Mouse (Mus musculus) lung, adult 2 months (tissue): Measurements from ENCODE around the gene Tas1r3. TPM values are rescaled to one million over a fixed set of nuclear protein-coding genes. Genes with fewer than 3 reads are reported as not detected.

Experiments used
- DNase-seq: peaks from one replicate; pipeline ENCODE4 v3.0.0; 2022
- H3K4me1 ChIP-seq: fragments of 200-500 bp; 2 replicates; pipeline ENCODE4 v1.6.1; 2011; ENCODE audit warnings: low read length; ENCODE audit not compliant: control insufficient read depth, insufficient read depth
- H3K4me3 ChIP-seq: fragments of 200-500 bp; replicated peaks from 2 replicates; pipeline ENCODE3; 2011; ENCODE audit warnings: low read depth, mild to moderate bottlenecking, control low read depth, low read length; ENCODE audit errors: extremely low read depth
- CTCF ChIP-seq: fragments of 200-500 bp; IDR thresholded peaks from 2 replicates; pipeline ENCODE4 v1.5.1; 2011; ENCODE audit warnings: mild to moderate bottlenecking, low read length, control low read depth; ENCODE audit not compliant: insufficient read depth
- POLR2A ChIP-seq: fragments of 200-500 bp; IDR thresholded peaks from 2 replicates; pipeline ENCODE4 v1.6.1; 2011; ENCODE audit warnings: low read depth, mild to moderate bottlenecking, control low read depth, low read length, borderline replicate concordance; ENCODE audit errors: extremely low read depth
- WGBS: fragments of 180-500 bp; shearing (Covaris S2); methylation state at CpG from one replicate; pipeline ENCODE4 v1.1.7; 2018; 5-methylcytosine and 5-hydroxymethylcytosine counted together
- polyA plus RNA-seq: library from polyadenylated mRNA; depleted of rRNA; stranded (reverse); fragments of >200 nt; gene quantifications from 2 replicates; pipeline ENCODE4 v1.2.3, GENCODE M21; 2012; rRNA removed

Tas1r3 gene
- 1.6 TPM in 2 replicates for polyA plus RNA-seq

DNA sequence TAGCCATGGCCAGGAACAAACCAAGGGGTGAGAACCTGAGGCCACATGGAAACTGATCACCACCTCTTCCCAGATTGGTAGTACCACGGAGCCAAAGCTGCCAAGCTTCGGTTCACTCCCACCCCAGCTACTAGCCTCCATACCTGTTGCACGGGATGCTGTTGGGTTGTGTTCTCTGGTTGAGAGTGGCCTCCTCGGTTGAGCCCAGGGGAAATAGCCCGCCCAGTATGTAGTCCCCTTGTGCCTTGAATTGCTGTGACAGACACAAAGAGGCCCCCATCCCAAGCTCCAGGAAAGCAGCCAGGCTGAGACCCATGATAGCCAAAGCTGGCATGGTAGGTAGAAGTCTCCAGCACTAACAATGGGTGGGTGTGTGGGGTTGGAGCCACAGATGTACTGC lies at the start of gene Tas1r3:
Tas1r3 (minus strand) TSS at position 362 of the 400 bp plus-strand sequence.
- TF ChIP-seq POLR2A: no peak
- no peak for TF ChIP-seq CTCF
- Histone ChIP-seq H3K4me3 (no peak within 1 kb of the TSS), H3K4me1 (no peaks in the 10 kb centered on the region)
- 81% methylated on average over 5 of the region's 5 CpGs for WGBS
- no peak for DNase-seq

- 0 out of 2 replicates have a peak, but pooled peaks have one; percentile 4 for TF ChIP-seq POLR2A
- TF ChIP-seq CTCF: no peak
- DNase-seq: peak; percentile 2
- Histone ChIP-seq H3K4me1 (no peaks in the 10 kb centered on the region), H3K4me3 (no peak overlapping the region)
- 83% methylated on average over 4 of the region's 4 CpGs for WGBS
Observed at GRCm38 (mm10) chr4:155908751-155909150, 45.6 kb upstream of the Tas1r3 start.

DNA sequence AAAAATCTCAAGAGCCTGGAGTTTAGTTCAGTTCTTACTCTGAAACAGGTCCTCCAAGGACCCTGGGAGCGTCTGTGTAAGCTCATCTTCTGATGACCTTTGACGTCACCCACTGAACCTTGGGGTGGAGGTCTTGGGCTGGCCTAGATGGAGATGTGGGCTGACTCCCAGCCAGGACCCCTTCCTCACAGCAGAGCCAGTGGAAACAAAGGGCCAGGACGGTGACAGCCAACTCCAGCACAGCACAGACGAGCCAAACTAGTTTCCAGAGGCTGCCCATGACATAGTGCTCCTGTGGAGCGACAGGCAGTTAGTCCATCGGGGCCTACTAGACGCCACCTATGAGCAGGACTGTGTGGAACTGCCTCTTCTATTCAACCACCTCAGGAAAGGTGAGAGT lies 45.1 kb upstream of the Tas1r3 start:
- Histone ChIP-seq H3K4me1 (no peaks in the 10 kb centered on the region), H3K4me3 (no peak overlapping the region)
- no peak for TF ChIP-seq POLR2A
- TF ChIP-seq CTCF: no peak
- DNase-seq: peak; percentile 1
- 66% methylated on average over 7 of the region's 7 CpGs for WGBS

DNA sequence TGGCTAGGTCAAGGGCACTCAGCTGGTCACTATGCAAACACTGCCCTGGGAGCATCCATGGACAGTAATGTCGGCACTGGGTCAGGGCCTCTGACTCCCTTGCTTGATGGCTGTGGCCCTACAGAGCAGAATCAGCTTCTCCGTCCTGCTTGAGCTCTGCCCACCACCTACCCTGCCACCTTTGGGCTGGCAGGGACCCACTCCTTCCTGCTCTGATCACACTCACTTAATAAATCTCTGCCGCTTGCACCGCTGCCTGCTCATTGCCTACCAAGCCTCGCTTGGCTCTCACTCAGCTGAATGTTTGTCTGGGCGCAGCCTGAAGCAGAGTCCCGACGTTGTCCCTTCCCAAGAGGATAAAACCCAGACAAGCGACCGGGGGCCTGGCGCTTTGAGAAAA lies 43.8 kb upstream of the Tas1r3 start:
- WGBS: 63% methylated on average over 11 of the region's 11 CpGs
- no peak overlapping the region for H3K4me3 ChIP-seq
- TF ChIP-seq CTCF: no peak
- TF ChIP-seq POLR2A: no peak
- DNase-seq: no peak
- H3K4me1 ChIP-seq: no peaks in the 10 kb centered on the region

GRCm38 (mm10) chr4:155906125-155906524 lies 43.0 kb upstream of the Tas1r3 start:
- Histone ChIP-seq H3K4me1 (0 out of 2 replicates have a peak, but pooled peaks cover 3% of the 10 kb centered on the region), H3K4me3 (no peak overlapping the region)
- TF ChIP-seq POLR2A: no peak
- no peak for TF ChIP-seq CTCF
- DNase-seq: peak; percentile 2
- WGBS: 81% methylated on average over 9 of the region's 9 CpGs

GRCm38 (mm10) chr4:155905634-155906033 lies 42.5 kb upstream of the Tas1r3 start:
- TF ChIP-seq CTCF (no peak), POLR2A (no peak)
- no peak overlapping the region for H3K4me3 ChIP-seq
- 0 out of 2 replicates have a peak, but pooled peaks cover 6% of the 10 kb centered on the region for H3K4me1 ChIP-seq
- DNase-seq: peak; percentile 2
- 91% methylated on average over 13 of the region's 13 CpGs for WGBS

- peak; percentile 3 for DNase-seq
- WGBS: 93% methylated on average over 13 of the region's 13 CpGs
Observed at GRCm38 (mm10) chr4:155904318-155905102, 41.3 kb upstream of the Tas1r3 start.

GRCm38 (mm10) chr4:155903246-155903645 lies 40.1 kb upstream of the Tas1r3 start:
- H3K4me3 ChIP-seq: no peak overlapping the region
- H3K4me1 ChIP-seq: 0 out of 2 replicates have a peak, but pooled peaks cover 6% of the 10 kb centered on the region
- 94% methylated on average over 13 of the region's 13 CpGs for WGBS
- TF ChIP-seq CTCF (no peak), POLR2A (no peak)
- DNase-seq: peak; percentile 1

More at GRCm38 (mm10) chr4:155904318-155905102, 41.3 kb upstream of the Tas1r3 start:
- H3K4me3 ChIP-seq: no peak overlapping the region
- TF ChIP-seq POLR2A (no peak), CTCF (no peak)
- H3K4me1 ChIP-seq: 0 out of 2 replicates have a peak, but pooled peaks cover 6% of the 10 kb centered on the region

- 27% methylated on average over 3 of the region's 3 CpGs for WGBS
- Histone ChIP-seq H3K4me3 (no peak overlapping the region), H3K4me1 (0 out of 2 replicates have a peak, but pooled peaks cover 6% of the 10 kb centered on the region)
- no peak for TF ChIP-seq POLR2A
- TF ChIP-seq CTCF: no peak
- DNase-seq: no peak
Observed at GRCm38 (mm10) chr4:155901205-155901604, 38.0 kb upstream of the Tas1r3 start.

DNA sequence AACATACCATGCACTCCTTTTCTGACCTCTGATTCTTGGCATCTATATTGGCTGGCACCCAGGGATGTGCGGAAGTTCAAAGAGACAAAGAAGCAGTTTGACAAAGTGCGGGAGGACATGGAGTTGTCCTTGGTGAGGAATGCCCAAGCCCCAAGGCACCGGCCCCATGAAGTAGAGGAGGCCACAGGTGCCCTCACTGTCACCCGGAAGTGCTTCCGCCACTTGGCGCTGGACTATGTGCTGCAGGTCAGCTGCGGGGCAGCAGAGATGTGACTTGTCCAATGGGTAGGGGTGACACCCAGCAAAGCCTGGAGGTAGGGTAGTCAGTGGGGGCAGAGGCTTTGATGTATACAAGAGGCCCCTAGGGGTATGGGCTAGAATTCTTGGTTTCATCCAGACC lies 36.2 kb upstream of the Tas1r3 start:
- WGBS: 84% methylated on average over 7 of the region's 7 CpGs
- TF ChIP-seq POLR2A (no peak), CTCF (no peak)
- Histone ChIP-seq H3K4me3 (no peak overlapping the region), H3K4me1 (peaks cover 19% of the 10 kb centered on the region)
- DNase-seq: no peak
